Mouse (Mus musculus): ENCODE results near the gene Tbc1d2b.

DNA sequence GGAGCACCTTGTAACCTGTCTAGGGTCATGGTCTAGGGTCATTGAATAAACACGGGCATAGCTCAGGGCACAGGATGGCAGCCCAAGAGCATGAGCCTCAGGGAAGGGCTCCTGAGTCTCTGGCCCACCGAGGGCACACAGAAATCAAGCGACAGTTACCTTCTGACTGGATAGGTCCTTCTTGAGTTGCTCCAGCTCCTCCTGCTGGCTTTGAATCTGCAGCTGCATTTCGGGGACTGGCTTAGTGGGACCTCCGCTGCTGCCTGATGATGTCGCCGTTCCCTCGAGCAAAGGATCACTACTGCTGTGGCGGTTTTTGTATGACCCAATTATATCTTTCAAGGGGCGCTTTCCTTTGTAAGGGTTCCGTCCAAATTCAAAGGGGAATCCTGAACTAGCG, 43.4 kb downstream of the Tbc1d2b start:
- TF ChIP-seq CTCF (IDR thresholded peaks at IDR 0.05; ENCODE audit: insufficient read depth, low read length): no peak
- TF ChIP-seq POLR2A (IDR thresholded peaks at IDR 0.05; ENCODE audit: borderline replicate concordance, extremely low read depth, low read depth, low read length): no peak

Data from lung, adult 2 months (tissue).